Mouse (Mus musculus) intestine, embryonic 15.5 days (tissue): Measurements from ENCODE around the gene Hs6st3. TPM values are rescaled to one million over a fixed set of nuclear protein-coding genes. Genes with fewer than 3 reads are reported as not detected.
"Not testable (repeated sequence)": the region's sequence is repeated elsewhere in the genome, so short reads cannot be mapped to it uniquely, and the experiment has no call there.

Experiments used
- ATAC-seq: fragments of 200-750 bp; cut with Nextera tagmentation; 2 replicates; pipeline ENCODE4 v1.8.0; 2017; ENCODE audit warnings: moderate TSS enrichment, moderate library complexity
- H3K27ac ChIP-seq: fragments of 300-500 bp; sonication (generic); 2 replicates; pipeline ENCODE4 v1.5.1; 2015; ENCODE audit warnings: mild to moderate bottlenecking, inconsistent platforms
- H3K27me3 ChIP-seq: fragments of 300-500 bp; sonication (generic); replicated peaks from 2 replicates; pipeline ENCODE4 v1.6.1; 2015; ENCODE audit warnings: inconsistent platforms
- H3K36me3 ChIP-seq: fragments of 300-500 bp; sonication (generic); 2 replicates; pipeline ENCODE4 v1.6.1; 2015; ENCODE audit warnings: inconsistent platforms
- H3K4me1 ChIP-seq: fragments of 300-500 bp; sonication (generic); replicated peaks from 2 replicates; pipeline ENCODE4 v1.6.1; 2015; ENCODE audit warnings: inconsistent platforms
- H3K4me2 ChIP-seq: fragments of 300-500 bp; sonication (generic); replicated peaks from 2 replicates; pipeline ENCODE4 v1.6.1; 2015; ENCODE audit warnings: mild to moderate bottlenecking, inconsistent platforms
- H3K4me3 ChIP-seq: fragments of 300-500 bp; sonication (generic); replicated peaks from 2 replicates; pipeline ENCODE4 v1.5.1; 2015; ENCODE audit warnings: inconsistent platforms
- H3K9ac ChIP-seq: fragments of 300-500 bp; sonication (generic); 2 replicates; pipeline ENCODE4 v1.6.1; 2015; ENCODE audit warnings: inconsistent platforms
- H3K9me3 ChIP-seq: fragments of 300-500 bp; sonication (generic); 2 replicates; pipeline ENCODE4 v1.6.1; 2016; ENCODE audit warnings: inconsistent platforms
- WGBS: fragments of 180-500 bp; shearing (Covaris S2); methylation state at CpG from one replicate; pipeline ENCODE4 v1.1.7; 2015; 5-methylcytosine and 5-hydroxymethylcytosine counted together
- polyA plus RNA-seq: library from polyadenylated mRNA; unstranded; fragments of >200 nt; fragmentation: Nextera tagmentation; extraction: Ambion mirVana; gene quantifications from 2 replicates; pipeline ENCODE4 v1.2.1, GENCODE M21; 2015

Hs6st3 gene
- polyA plus RNA-seq, 1 experiment from 2014 or later: 0.14 TPM

- no peak for ATAC-seq
- Histone ChIP-seq H3K9ac (no peak overlapping the region), H3K4me3 (no peak overlapping the region), H3K9me3 (no peaks in the 10 kb centered on the region), H3K27me3 (no peaks in the 10 kb centered on the region), H3K4me2 (no peak overlapping the region), H3K36me3 (no peaks in the 10 kb centered on the region), H3K4me1 (no peaks in the 10 kb centered on the region), H3K27ac (no peak overlapping the region)
- 84% methylated on average over 7 of the region's 7 CpGs for WGBS
These were observed 118.9 kb downstream of the Hs6st3 start for GRCm38 (mm10) chr14:119257072-119257471.

GRCm38 (mm10) chr14:119260176-119260962 is 122.2 kb downstream of the Hs6st3 start:
- ATAC-seq: peak; percentile 51
- H3K9ac ChIP-seq: no peak overlapping the region
- no peaks in the 10 kb centered on the region for H3K27me3 ChIP-seq
- H3K4me2 ChIP-seq: no peak overlapping the region
- H3K9me3 ChIP-seq: no peaks in the 10 kb centered on the region
- no peak overlapping the region for H3K27ac ChIP-seq
- no peak overlapping the region for H3K4me3 ChIP-seq
- no peaks in the 10 kb centered on the region for H3K4me1 ChIP-seq
- no peaks in the 10 kb centered on the region for H3K36me3 ChIP-seq
- WGBS: 74% methylated on average over 14 of the region's 14 CpGs

- Histone ChIP-seq H3K4me1 (no peaks in the 10 kb centered on the region), H3K4me2 (no peak overlapping the region), H3K27ac (no peak overlapping the region), H3K27me3 (no peaks in the 10 kb centered on the region), H3K9me3 (no peaks in the 10 kb centered on the region), H3K4me3 (no peak overlapping the region), H3K36me3 (no peaks in the 10 kb centered on the region), H3K9ac (no peak overlapping the region)
- no peak for ATAC-seq
- 78% methylated on average over 7 of the region's 7 CpGs for WGBS
These were observed 128.2 kb downstream of the Hs6st3 start for GRCm38 (mm10) chr14:119266334-119266733.

GRCm38 (mm10) chr14:119273088-119273487 is 134.9 kb downstream of the Hs6st3 start:
- H3K27me3 ChIP-seq: no peaks in the 10 kb centered on the region
- ATAC-seq: no peak
- 60% methylated on average over 7 of the region's 7 CpGs for WGBS
- no peaks in the 10 kb centered on the region for H3K4me1 ChIP-seq
- no peak overlapping the region for H3K27ac ChIP-seq
- no peaks in the 10 kb centered on the region for H3K9me3 ChIP-seq
- no peak overlapping the region for H3K4me2 ChIP-seq
- H3K36me3 ChIP-seq: no peaks in the 10 kb centered on the region
- H3K9ac ChIP-seq: no peak overlapping the region
- H3K4me3 ChIP-seq: no peak overlapping the region

DNA sequence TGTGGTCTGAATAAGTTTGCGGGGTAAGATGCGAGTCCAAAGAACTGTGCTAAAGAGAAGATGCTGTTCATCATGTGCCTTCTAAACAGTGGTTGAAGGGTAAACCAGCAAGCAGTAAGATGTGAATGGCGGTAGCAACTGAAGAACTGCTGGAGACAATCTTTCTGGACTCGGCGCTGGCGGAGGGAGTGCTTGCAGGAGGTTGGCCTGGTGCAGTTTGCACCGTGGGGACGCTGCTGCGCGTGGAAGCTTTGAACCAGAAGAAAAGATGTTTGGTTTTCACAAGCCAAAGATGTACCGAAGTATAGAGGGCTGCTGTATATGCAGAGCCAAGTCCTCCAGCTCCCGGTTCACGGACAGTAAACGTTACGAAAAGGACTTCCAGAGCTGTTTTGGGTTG is 140.0 kb downstream of the Hs6st3 start:
- not testable (repeated sequence) for H3K4me2 ChIP-seq, H3K4me1 ChIP-seq, H3K9me3 ChIP-seq, H3K27ac ChIP-seq, H3K4me3 ChIP-seq, H3K36me3 ChIP-seq, ATAC-seq, H3K9ac ChIP-seq, H3K27me3 ChIP-seq
- 86% methylated on average over 13 of the region's 15 CpGs for WGBS

- no peak overlapping the region for H3K4me2 ChIP-seq
- no peak for ATAC-seq
- no peaks in the 10 kb centered on the region for H3K9me3 ChIP-seq
- no peak overlapping the region for H3K9ac ChIP-seq
- H3K27ac ChIP-seq: no peak overlapping the region
- H3K36me3 ChIP-seq: no peaks in the 10 kb centered on the region
- no peaks in the 10 kb centered on the region for H3K4me1 ChIP-seq
- no peak overlapping the region for H3K4me3 ChIP-seq
- WGBS: 78% methylated on average over 3 of the region's 3 CpGs
- no peaks in the 10 kb centered on the region for H3K27me3 ChIP-seq
These were observed 145.8 kb downstream of the Hs6st3 start for GRCm38 (mm10) chr14:119283951-119284350.

- Histone ChIP-seq H3K27ac (no peak overlapping the region), H3K4me2 (no peak overlapping the region), H3K4me1 (no peaks in the 10 kb centered on the region), H3K36me3 (no peaks in the 10 kb centered on the region), H3K27me3 (no peaks in the 10 kb centered on the region), H3K4me3 (no peak overlapping the region), H3K9me3 (no peaks in the 10 kb centered on the region), H3K9ac (no peak overlapping the region)
- no peak for ATAC-seq
- 38% methylated on average over 1 of the region's 1 CpGs for WGBS
These were observed 151.5 kb downstream of the Hs6st3 start for GRCm38 (mm10) chr14:119289668-119290067.

GRCm38 (mm10) chr14:119294071-119294470 is 155.9 kb downstream of the Hs6st3 start:
- Histone ChIP-seq H3K9ac (no peak overlapping the region), H3K4me2 (no peak overlapping the region), H3K27me3 (no peaks in the 10 kb centered on the region), H3K27ac (no peak overlapping the region), H3K9me3 (no peaks in the 10 kb centered on the region), H3K4me3 (no peak overlapping the region), H3K4me1 (no peaks in the 10 kb centered on the region), H3K36me3 (no peaks in the 10 kb centered on the region)
- no peak for ATAC-seq
- WGBS: 85% methylated on average over 6 of the region's 6 CpGs

DNA sequence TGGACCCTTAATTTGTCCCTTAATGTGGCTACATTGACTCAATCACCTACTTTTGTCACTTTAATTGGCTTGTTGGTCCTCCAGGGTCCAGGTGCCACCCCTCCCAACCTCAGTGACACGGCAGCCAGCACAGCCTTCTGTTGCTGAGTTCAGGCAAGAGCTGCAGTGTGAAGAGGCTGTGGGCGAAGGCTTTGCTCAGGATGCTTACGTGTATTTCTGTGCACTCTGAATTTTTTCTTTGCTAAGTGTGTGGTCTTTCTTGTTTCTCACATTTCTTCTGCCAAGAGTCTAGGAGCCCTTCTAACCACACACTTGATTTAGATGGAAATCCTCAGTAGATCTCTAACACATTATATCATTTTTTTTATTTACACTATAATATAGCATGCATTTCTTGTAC is 168.3 kb downstream of the Hs6st3 start:
- Histone ChIP-seq H3K4me3 (no peak overlapping the region), H3K9ac (no peak overlapping the region), H3K36me3 (no peaks in the 10 kb centered on the region), H3K4me1 (no peaks in the 10 kb centered on the region), H3K27ac (no peak overlapping the region), H3K27me3 (no peaks in the 10 kb centered on the region), H3K9me3 (no peaks in the 10 kb centered on the region), H3K4me2 (no peak overlapping the region)
- 54% methylated on average over 3 of the region's 3 CpGs for WGBS
- ATAC-seq: no peak

DNA sequence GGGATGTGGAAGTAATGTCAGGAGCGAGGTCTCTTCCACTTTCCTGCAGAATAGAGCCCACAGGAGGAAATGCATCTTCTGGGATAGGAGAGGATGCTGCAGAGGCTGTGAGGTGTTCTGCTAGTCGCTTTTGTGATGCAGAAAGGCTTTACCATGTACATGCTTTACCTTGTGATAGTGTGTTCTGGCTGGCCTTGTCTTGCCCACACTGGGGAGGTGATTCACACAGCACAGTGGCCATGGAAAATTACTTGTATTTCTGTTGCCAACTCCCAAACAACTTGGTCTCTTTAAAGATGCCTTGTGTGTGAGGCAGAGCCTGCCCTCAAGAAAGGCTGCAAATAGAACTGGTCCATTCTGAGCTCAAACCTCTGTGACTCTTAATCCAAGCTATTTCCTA is 180.2 kb downstream of the Hs6st3 start:
- Histone ChIP-seq H3K27me3 (no peaks in the 10 kb centered on the region), H3K9me3 (no peaks in the 10 kb centered on the region), H3K4me3 (no peak overlapping the region), H3K4me2 (no peak overlapping the region), H3K36me3 (no peaks in the 10 kb centered on the region), H3K4me1 (no peaks in the 10 kb centered on the region), H3K9ac (no peak overlapping the region), H3K27ac (no peak overlapping the region)
- no peak for ATAC-seq
- 84% methylated on average over 2 of the region's 2 CpGs for WGBS

- Histone ChIP-seq H3K4me2 (no peak overlapping the region), H3K4me1 (no peaks in the 10 kb centered on the region), H3K9ac (no peak overlapping the region), H3K27ac (no peak overlapping the region), H3K36me3 (no peaks in the 10 kb centered on the region), H3K27me3 (no peaks in the 10 kb centered on the region), H3K4me3 (no peak overlapping the region), H3K9me3 (no peaks in the 10 kb centered on the region)
- 91% methylated on average over 11 of the region's 11 CpGs for WGBS
- ATAC-seq: no peak
These were observed 209.1 kb downstream of the Hs6st3 start for GRCm38 (mm10) chr14:119347236-119347635.

DNA sequence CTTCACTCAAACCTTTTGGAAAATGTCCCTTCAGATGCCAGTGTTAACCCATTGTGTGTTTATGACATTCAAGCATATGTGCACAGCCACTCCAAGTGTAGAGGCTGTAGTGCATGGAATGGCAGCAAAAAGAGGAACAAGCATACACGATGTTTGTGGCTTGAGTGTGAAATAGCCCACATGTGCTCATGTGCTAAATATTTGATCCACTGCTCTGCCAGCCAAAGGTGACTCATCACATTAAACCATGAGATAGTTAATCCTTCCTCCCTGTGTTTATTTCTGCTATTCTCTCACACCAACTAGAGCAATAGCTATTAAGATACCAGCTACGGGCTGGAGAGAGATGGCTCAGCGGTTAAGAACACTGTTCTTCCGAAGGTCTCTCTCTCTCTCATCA is 223.3 kb downstream of the Hs6st3 start:
- H3K36me3 ChIP-seq: no peaks in the 10 kb centered on the region
- H3K27ac ChIP-seq: no peak overlapping the region
- no peak overlapping the region for H3K9ac ChIP-seq
- no peaks in the 10 kb centered on the region for H3K4me1 ChIP-seq
- ATAC-seq: no peak
- WGBS: 94% methylated on average over 4 of the region's 4 CpGs
- H3K27me3 ChIP-seq: no peaks in the 10 kb centered on the region
- H3K9me3 ChIP-seq: no peaks in the 10 kb centered on the region
- no peak overlapping the region for H3K4me2 ChIP-seq
- H3K4me3 ChIP-seq: no peak overlapping the region

- ATAC-seq: no peak
- no peaks in the 10 kb centered on the region for H3K27me3 ChIP-seq
- H3K4me3 ChIP-seq: no peak overlapping the region
- no peak overlapping the region for H3K9ac ChIP-seq
- no peak overlapping the region for H3K4me2 ChIP-seq
- H3K27ac ChIP-seq: no peak overlapping the region
- H3K4me1 ChIP-seq: no peaks in the 10 kb centered on the region
- 71% methylated on average over 3 of the region's 3 CpGs for WGBS
- no peaks in the 10 kb centered on the region for H3K36me3 ChIP-seq
- H3K9me3 ChIP-seq: no peaks in the 10 kb centered on the region
These were observed 229.8 kb downstream of the Hs6st3 start for GRCm38 (mm10) chr14:119367866-119368425.
